Mouse (Mus musculus) olfactory bulb, adult 2 months (tissue): Measurements from ENCODE around the gene N6amt1.

Experiments used
- CTCF ChIP-seq: fragments of 200-500 bp; IDR thresholded peaks from 2 replicates; pipeline ENCODE4 v1.5.1; 2012; ENCODE audit warnings: low read depth, mild to moderate bottlenecking, low read length, moderate library complexity; ENCODE audit not compliant: insufficient read depth
- POLR2A ChIP-seq: fragments of 200-500 bp; IDR thresholded peaks from 2 replicates; pipeline ENCODE4 v1.6.1; 2012; ENCODE audit warnings: mild to moderate bottlenecking, low read depth, low read length, moderate library complexity; ENCODE audit not compliant: insufficient read depth

GRCm38 (mm10) chr16:87320252-87320555, 33.8 kb upstream of the N6amt1 start:
- TF ChIP-seq CTCF (no peak), POLR2A (no peak)
